Mouse (Mus musculus) limb, embryonic 14.5 days (tissue): ENCODE results near the gene Bid. TPM values are rescaled to one million over a fixed set of nuclear protein-coding genes. Genes with fewer than 3 reads are reported as not detected.
"Not testable (repeated sequence)": the region's sequence is repeated elsewhere in the genome, so short reads cannot be mapped to it uniquely, and the experiment has no call there.

Experiments used
- ATAC-seq: fragments of 200-750 bp; cut with Nextera tagmentation; 2 replicates; pipeline ENCODE4 v1.8.0; 2017; ENCODE audit warnings: low read depth, moderate number of reproducible peaks, moderate TSS enrichment; ENCODE audit not compliant: low FRiP score
- DNase-seq: peaks from one replicate; pipeline ENCODE4 v3.0.0-alpha.2; 2015; ENCODE audit warnings: low spot score
- H3K27ac ChIP-seq: fragments of 300-500 bp; sonication (generic); replicated peaks from 2 replicates; pipeline ENCODE4 v1.5.1; 2014; ENCODE audit warnings: low read depth, mild to moderate bottlenecking, low read length, moderate library complexity, mixed read lengths
- H3K27me3 ChIP-seq: fragments of 300-500 bp; sonication (generic); 2 replicates; pipeline ENCODE4 v1.6.1; 2014; ENCODE audit warnings: low read length, mixed read lengths; ENCODE audit not compliant: control insufficient read depth, insufficient read depth
- H3K36me3 ChIP-seq: fragments of 300-500 bp; sonication (generic); 2 replicates; pipeline ENCODE4 v1.6.1; 2014; ENCODE audit warnings: mild to moderate bottlenecking, low read length, moderate library complexity, mixed read lengths; ENCODE audit not compliant: control insufficient read depth, insufficient read depth
- H3K4me1 ChIP-seq: fragments of 300-500 bp; sonication (generic); 2 replicates; pipeline ENCODE4 v1.6.1; 2014; ENCODE audit warnings: antibody characterized with exemption, low read length, mixed read lengths; ENCODE audit not compliant: control insufficient read depth, insufficient read depth
- H3K4me2 ChIP-seq: fragments of 300-500 bp; sonication (generic); replicated peaks from 2 replicates; pipeline ENCODE4 v1.6.1; 2014; ENCODE audit warnings: low read depth, mild to moderate bottlenecking, low read length, moderate library complexity; ENCODE audit not compliant: severe bottlenecking
- H3K4me3 ChIP-seq: fragments of 300-500 bp; sonication (generic); replicated peaks from 2 replicates; pipeline ENCODE4 v1.5.1; 2014; ENCODE audit warnings: low read length
- H3K9ac ChIP-seq: fragments of 300-500 bp; sonication (generic); 2 replicates; pipeline ENCODE4 v1.6.1; 2014; ENCODE audit warnings: mild to moderate bottlenecking, low read depth, low read length, moderate library complexity; ENCODE audit not compliant: severe bottlenecking
- H3K9me3 ChIP-seq: fragments of 300-500 bp; sonication (generic); 2 replicates; pipeline ENCODE4 v1.6.1; 2016; ENCODE audit warnings: low read length; ENCODE audit not compliant: control insufficient read depth
- POLR2A ChIP-seq: fragments of 200-500 bp; IDR thresholded peaks from 2 replicates; pipeline ENCODE4 v1.8.0; 2012; ENCODE audit warnings: inconsistent platforms, mild to moderate bottlenecking, moderate library complexity, borderline replicate concordance; ENCODE audit not compliant: insufficient read depth, insufficient read length; ENCODE audit errors: extremely low read depth
- whole genome bisulfite sequencing: fragments of 180-500 bp; shearing (Covaris S2); extraction: QIAGEN DNeasy Blood & Tissue Kit; methylation state at CpG from one replicate; pipeline ENCODE4 v1.1.7; 2014; 5-methylcytosine and 5-hydroxymethylcytosine counted together
- polyA plus RNA-seq, 2 experiments: library from polyadenylated mRNA; depleted of rRNA in 1 of 2; stranded (reverse) in 1 of 2; unstranded in 1 of 2; fragments of >200 nt; fragmentation: Nextera tagmentation in 1 of 2; extraction: Ambion mirVana in 1 of 2; gene quantifications; 2 replicates each; pipeline versions ENCODE4 v1.2.1 to v1.2.3; 2012 to 2014

The Bid gene
- polyA plus RNA-seq, 2 experiments = 11.1 to 18.2 TPM

GRCm38 (mm10) chr6:120926880-120927279 is 10.2 kb upstream of the Bid start:
- Histone ChIP-seq H3K4me2 (no peak overlapping the region), H3K4me3 (no peak overlapping the region), H3K9me3 (no peaks in the 10 kb centered on the region), H3K9ac (no peak overlapping the region), H3K27ac (no peak overlapping the region), H3K27me3 (no peaks in the 10 kb centered on the region), H3K36me3 (0 out of 2 replicates have a peak, but pooled peaks cover 4% of the 10 kb centered on the region), H3K4me1 (no peaks in the 10 kb centered on the region)
- TF ChIP-seq POLR2A = no peak
- DNase-seq (no peak), ATAC-seq (no peak)
- WGBS = 27% methylated on average over 2 of the region's 2 CpGs

- not testable (repeated sequence) for ATAC-seq, H3K4me3 ChIP-seq, H3K9ac ChIP-seq, H3K27ac ChIP-seq, H3K36me3 ChIP-seq, H3K4me1 ChIP-seq, H3K27me3 ChIP-seq, H3K4me2 ChIP-seq, DNase-seq, H3K9me3 ChIP-seq
- WGBS = 81% methylated on average over 2 of the region's 2 CpGs
Observed at GRCm38 (mm10) chr6:120924791-120925321, 8.2 kb upstream of the Bid start.

GRCm38 (mm10) chr6:120917975-120918374 is 1.3 kb upstream of the Bid start:
- TF ChIP-seq POLR2A = no peak
- no peak for ATAC-seq
- WGBS = 53% methylated on average over 3 of the region's 3 CpGs
- no peak for DNase-seq
- Histone ChIP-seq H3K4me2 (no peak overlapping the region), H3K9ac (no peak overlapping the region), H3K9me3 (no peaks in the 10 kb centered on the region), H3K4me1 (peaks cover 8% of the 10 kb centered on the region), H3K4me3 (no peak overlapping the region), H3K36me3 (no peaks in the 10 kb centered on the region), H3K27ac (no peak overlapping the region), H3K27me3 (no peaks in the 10 kb centered on the region)

GRCm38 (mm10) chr6:120916972-120917881 is 574 bp upstream of the Bid start:
- not testable (repeated sequence) for H3K9me3 ChIP-seq
- H3K9ac ChIP-seq = peak overlapping the region; percentile 54
- ATAC-seq = peak; percentile 60

GRCm38 (mm10) chr6:120915649-120915975 is 1.0 kb downstream of the Bid start:
- Histone ChIP-seq H3K9ac (no peak overlapping the region), H3K27ac (no peak overlapping the region), H3K4me1 (peaks cover 8% of the 10 kb centered on the region), H3K4me3 (no peak overlapping the region), H3K4me2 (peak overlapping the region; percentile 88), H3K9me3 (no peaks in the 10 kb centered on the region), H3K27me3 (no peaks in the 10 kb centered on the region), H3K36me3 (no peaks in the 10 kb centered on the region)
- DNase-seq (no peak), ATAC-seq (no peak)
- TF ChIP-seq POLR2A = no peak
- 34% methylated on average over 2 of the region's 2 CpGs for WGBS

More at GRCm38 (mm10) chr6:120916972-120917881, 574 bp upstream of the Bid start:
- WGBS = 21% methylated on average over 9 of the region's 14 CpGs
- not testable (repeated sequence) for H3K4me1 ChIP-seq, H3K27ac ChIP-seq, H3K27me3 ChIP-seq, H3K36me3 ChIP-seq, DNase-seq
- H3K4me2 ChIP-seq = peak overlapping the region; percentile 88
- H3K4me3 ChIP-seq = peak overlapping the region; percentile 54
